Mouse (Mus musculus) thymus, postnatal 14 days (tissue): ENCODE results near the gene Try4.
"Not testable (repeated sequence)": the region's sequence is repeated elsewhere in the genome, so short reads cannot be mapped to it uniquely, and the experiment has no call there.

ENCODE experiments used
- DNase-seq: peaks from one replicate; pipeline ENCODE4 v3.0.0; 2021

Gene Try4

GRCm38 (mm10) chr6:41301969-41302368, at the start of gene Try4:
Try4 (plus strand) TSS chr6:41302269.
- DNase-seq: no peak

GRCm38 (mm10) chr6:41253314-41253713, 48.8 kb upstream of the Try4 start:
- not testable (repeated sequence) for DNase-seq

GRCm38 (mm10) chr6:41256424-41256823, 45.6 kb upstream of the Try4 start:
- no peak for DNase-seq

- no peak for DNase-seq
Measured at GRCm38 (mm10) chr6:41257432-41257831, 44.6 kb upstream of the Try4 start.

GRCm38 (mm10) chr6:41262796-41263195, 39.3 kb upstream of the Try4 start:
- DNase-seq: no peak

- DNase-seq: no peak
Measured at GRCm38 (mm10) chr6:41266140-41266539, 35.9 kb upstream of the Try4 start.

- DNase-seq: no peak
Measured at GRCm38 (mm10) chr6:41298255-41298654, 3.8 kb upstream of the Try4 start.

GRCm38 (mm10) chr6:41316741-41317140, 14.7 kb downstream of the Try4 start, which contains the start of gene Try5:
Try5 (minus strand) TSS chr6:41316841.
- not testable (repeated sequence) for DNase-seq

GRCm38 (mm10) chr6:41353932-41354331, 51.9 kb downstream of the Try4 start, which contains the start of gene Try10:
Try10 (plus strand) TSS chr6:41354105.
- no peak for DNase-seq
